Mouse (Mus musculus) inflammation-experienced regulatory T-cells, adult 6 months (primary cell): ENCODE data around the gene Tdrd7. TPM values are rescaled to one million over a fixed set of nuclear protein-coding genes. Genes with fewer than 3 reads are reported as not detected.

Experiments used
- ATAC-seq: one replicate; pipeline ENCODE4 v1.8.0; 2017
- polyA plus RNA-seq, 3 experiments: library from polyadenylated mRNA; unstranded; fragments of 100-300 nt; shearing (Covaris generic); gene quantifications; one replicate each; pipeline ENCODE4 v1.2.1; 2017

The Tdrd7 gene
- polyA plus RNA-seq, 3 experiments from 2014 or later = 2.8 to 7.7 (median 6.0) TPM

- no peak for ATAC-seq
Observed at GRCm38 (mm10) chr4:45972951-45973350, 7.8 kb downstream of the Tdrd7 start.

- ATAC-seq = no peak
Observed at GRCm38 (mm10) chr4:45976931-45977667, 12.0 kb downstream of the Tdrd7 start.

- ATAC-seq = no peak
Observed at GRCm38 (mm10) chr4:45979916-45980315, 14.8 kb downstream of the Tdrd7 start.

GRCm38 (mm10) chr4:45981054-45981453, 15.9 kb downstream of the Tdrd7 start:
- no peak for ATAC-seq

DNA sequence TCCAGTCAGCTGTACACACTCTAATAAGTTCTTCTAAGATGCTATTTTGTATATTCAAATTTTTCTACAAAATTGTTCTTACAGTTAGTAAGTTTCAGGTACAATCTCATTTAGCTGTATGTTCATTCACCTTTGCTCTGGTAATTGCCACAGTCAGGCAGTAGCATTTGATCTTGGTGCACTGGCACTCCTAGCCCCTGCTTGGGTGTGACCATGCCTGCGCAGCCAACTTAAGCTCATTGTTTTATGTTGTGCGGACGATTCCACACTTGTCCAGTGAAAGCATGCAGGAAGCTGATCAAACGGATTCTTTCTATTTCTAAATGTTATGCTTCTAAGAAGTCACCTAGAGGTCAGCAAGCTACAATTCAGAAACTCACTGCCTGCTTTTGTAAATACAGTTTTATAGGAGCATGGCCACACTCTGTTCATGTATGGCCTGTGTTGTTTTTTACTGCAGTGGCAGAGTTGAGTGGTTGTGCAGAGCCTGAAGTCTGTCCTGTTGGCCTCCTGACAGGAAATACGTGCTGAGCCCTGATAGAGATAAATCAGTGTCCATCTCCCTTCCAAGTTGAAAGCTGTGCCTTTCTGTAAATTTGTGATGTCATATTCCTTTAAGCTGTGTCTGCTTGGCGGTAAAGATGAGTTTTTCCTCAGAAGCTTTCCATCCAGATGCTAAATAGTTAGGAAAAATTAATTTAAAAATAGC, 25.4 kb downstream of the Tdrd7 start:
- ATAC-seq = no peak

DNA sequence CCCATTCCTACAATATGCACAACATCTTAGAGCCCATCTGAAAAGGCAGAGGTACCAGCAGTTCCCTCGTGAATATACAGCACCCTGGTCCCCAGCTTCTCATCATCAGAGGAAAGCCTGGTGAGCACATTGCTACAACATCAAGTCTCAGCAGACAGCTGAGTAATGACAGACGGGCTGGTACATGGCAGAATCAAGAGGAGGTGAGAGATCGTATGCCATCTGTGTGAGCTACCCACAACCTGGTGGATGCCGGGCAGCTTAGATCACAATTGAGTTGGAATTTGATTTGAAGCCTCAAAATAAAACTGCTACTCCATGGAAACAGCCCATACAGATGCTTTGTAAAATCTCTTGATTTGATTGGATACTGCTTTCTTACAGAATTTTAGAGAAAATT, 33.4 kb downstream of the Tdrd7 start:
- ATAC-seq = no peak

DNA sequence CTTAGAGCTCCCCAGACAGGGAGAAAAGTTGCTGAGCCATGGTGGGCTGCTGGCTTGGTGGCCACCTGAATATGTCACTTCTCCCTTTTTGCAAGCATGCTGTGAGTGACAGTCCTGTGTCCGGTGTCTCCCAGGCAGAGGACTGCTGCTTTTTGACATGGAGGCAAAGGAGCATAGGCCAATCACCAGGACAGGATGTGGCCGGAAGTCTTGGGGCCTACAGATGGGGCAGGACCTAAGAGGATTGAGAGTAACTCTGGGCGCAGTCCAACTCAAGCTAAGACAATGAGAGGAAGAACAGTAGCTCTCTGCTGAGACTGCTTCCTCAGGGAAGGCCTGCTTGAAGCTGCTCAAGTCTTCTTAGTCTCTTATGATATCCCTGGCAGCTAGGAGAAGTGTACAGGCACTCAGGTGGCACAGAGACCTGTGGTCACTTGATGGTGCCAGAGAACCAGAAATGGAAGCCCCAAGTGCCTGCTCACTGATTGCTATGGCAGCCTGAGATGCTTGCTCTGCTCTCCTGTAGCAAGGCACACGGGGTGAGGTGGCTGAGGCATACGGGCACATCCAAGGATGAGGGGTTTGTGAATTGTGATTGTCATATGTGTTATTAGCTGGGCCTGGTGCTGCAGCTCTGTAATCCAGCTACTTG, 43.1 kb downstream of the Tdrd7 start:
- ATAC-seq = no peak

DNA sequence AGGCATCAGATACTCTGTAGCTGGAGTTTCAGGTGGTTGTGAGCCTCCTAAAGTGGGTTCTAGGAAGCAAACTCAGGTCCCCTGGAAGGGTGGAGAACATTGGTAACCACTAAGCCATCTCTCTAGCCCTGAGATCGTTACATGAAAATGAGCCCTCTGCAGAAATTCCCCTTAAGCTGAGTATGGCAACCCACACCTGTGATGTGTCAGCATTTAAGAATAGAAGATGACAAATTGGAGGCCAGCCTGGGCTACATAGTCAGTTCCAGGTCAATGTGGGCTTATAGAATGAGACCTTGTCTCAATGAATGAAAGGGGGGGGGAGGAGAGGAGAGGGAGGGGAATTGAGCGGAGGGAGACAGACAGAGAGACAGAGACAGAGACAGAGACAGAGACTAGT, 46.6 kb downstream of the Tdrd7 start:
- no peak for ATAC-seq

GRCm38 (mm10) chr4:46015605-46016004, 50.5 kb downstream of the Tdrd7 start:
- ATAC-seq = no peak

DNA sequence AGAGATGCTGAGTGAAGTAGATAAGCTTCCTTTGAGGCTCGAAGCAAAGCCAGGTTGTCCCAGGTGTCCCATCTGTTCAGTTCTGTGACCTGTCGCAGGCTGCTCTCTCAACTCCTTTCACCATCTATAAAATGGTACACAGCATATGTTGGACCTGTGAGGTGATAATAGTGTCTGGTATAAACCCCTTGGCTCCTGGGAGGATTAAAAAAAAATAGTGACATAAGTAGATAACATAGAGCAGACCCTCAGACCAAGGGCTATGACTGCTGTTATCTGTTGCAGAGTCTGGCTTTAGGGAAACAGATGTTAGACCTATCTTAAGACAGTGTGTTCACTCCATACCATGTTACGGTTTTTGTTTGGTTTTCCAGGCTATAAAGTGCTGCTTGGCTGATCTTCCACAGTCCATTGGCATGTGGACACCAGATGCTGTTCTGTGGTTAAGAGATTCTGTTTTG, 57.9 kb downstream of the Tdrd7 start:
- no peak for ATAC-seq

DNA sequence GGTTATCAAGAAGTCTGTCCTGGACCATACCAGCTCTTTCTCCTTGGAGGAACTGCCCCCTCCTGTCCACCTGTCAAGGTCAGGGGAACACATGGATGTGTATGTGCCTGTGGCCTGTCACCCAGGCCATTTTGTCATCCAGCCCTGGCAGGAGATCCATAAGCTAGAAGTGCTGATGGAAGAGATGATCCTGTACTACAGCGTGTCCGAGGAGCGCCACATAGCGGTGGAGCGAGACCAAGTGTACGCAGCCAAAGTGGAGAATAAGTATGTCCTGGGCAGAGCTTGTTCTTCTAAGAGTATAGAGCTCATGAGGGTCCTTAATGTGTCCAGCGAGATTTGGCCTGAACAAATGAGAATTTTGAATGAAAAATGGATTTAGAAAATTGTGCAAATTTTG, 60.8 kb downstream of the Tdrd7 start:
- ATAC-seq = no peak

DNA sequence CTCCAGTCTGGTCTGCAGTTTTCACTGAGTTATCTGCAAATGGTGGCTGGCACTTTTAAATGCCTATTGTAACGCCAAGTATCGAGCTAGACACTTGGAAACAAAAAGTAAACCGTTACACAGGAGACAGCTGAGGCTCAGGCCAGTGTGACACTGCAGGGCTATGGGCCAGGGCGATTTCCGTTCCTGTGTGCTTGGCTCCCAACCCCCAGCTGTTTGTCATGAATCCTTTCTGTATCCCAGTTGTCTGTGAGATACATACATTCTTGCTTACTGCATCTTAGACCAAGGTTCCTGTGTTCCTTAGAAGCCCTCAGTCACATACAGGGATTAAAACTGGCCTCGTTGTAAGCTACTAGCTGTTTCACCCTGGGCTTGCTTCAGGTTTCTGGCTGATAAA, 63.1 kb downstream of the Tdrd7 start:
- no peak for ATAC-seq

GRCm38 (mm10) chr4:46028781-46029180, 63.6 kb downstream of the Tdrd7 start:
- ATAC-seq = no peak

DNA sequence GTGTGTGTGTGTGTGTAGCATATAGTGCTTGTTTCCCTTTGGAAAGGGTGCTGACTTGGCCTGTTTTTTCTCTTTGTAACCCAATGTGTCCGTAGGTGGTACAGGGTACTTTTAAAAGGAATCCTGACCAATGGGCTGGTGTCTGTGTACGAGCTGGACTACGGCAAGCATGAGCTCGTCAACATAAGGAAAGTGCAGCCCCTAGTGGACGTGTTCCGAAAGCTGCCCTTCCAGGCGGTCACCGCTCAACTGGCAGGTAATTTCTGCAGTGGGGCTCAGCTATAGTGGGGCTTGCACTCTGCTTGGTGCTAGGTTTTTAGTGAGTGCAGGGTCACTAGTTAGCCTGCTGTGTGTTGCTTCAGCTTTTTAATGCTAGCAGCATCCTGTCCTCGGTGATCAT, 64.4 kb downstream of the Tdrd7 start:
- no peak for ATAC-seq

GRCm38 (mm10) chr4:46032448-46032847, 67.3 kb downstream of the Tdrd7 start:
- ATAC-seq = no peak

DNA sequence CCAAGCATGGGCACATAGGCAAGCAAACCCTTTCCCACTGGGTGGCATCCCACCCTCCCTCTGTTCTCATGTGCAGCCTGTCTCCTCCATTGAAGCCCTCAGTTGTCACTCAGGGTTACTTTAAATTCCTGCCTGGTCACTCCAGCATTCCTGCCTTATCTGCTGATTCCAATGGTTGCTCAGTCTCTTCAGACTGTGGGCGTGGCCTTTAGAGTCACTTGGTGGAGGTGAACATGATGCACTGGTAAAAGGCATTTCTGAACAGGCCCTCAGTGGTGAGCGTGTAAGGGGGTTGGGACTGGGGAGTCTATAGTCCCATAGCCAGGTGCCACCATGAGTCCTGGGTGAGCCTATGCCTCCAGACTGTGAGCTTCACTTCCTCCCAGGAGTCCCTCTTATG, 68.1 kb downstream of the Tdrd7 start:
- no peak for ATAC-seq

GRCm38 (mm10) chr4:46038591-46038891, 73.4 kb downstream of the Tdrd7 start:
- ATAC-seq = no peak

DNA sequence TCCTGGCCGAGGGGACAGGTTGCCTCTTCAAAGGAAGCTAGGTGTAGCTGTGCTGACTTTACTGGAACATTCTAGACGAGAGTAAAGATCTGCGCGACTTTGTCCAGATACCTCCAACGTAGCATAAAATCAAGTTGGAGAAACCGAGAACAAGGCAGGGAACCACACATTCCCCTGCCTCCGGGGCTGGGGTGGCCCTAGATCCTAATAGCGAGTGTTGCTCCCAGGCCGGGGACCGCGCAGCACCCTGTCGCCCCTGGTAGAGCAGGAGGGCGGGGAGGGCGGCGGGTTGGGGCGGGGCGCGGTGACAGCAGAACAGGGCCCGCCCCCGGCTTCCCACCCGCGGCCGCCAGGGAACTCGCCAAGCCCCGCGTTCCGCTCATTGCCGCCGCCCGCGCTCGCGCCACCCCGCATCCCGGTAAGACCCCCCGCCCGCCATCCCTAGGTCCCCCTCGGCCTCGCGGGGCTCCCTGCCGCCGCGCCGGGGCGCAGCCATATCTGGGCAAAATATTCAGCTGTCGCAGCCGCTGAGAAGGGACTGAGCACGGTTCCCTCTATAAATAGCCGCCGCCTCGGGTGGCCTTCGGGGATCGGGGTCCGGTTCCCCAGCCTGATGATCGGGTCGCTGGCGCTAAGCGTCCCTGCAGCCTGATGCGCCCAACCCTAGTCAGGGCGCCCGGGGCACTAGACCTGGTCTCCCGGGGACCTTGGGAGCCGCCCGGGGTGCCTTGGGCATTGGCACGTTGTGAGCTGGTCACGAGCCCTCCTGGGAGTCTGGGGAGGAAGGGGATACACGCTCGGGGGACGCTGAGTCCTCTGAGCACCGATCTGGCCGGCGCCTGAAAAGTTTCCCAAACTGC, 74.0 kb downstream of the Tdrd7 start, which contains the start of gene Tmod1:
Gene Tmod1 (plus strand): TSS at position 44 of the 860 bp plus-strand sequence.
- peak; percentile 62 for ATAC-seq

GRCm38 (mm10) chr4:46039899-46040298, 74.8 kb downstream of the Tdrd7 start:
- no peak for ATAC-seq

- peak; percentile 59 for ATAC-seq
Observed at GRCm38 (mm10) chr4:46040594-46041192, 75.6 kb downstream of the Tdrd7 start.

DNA sequence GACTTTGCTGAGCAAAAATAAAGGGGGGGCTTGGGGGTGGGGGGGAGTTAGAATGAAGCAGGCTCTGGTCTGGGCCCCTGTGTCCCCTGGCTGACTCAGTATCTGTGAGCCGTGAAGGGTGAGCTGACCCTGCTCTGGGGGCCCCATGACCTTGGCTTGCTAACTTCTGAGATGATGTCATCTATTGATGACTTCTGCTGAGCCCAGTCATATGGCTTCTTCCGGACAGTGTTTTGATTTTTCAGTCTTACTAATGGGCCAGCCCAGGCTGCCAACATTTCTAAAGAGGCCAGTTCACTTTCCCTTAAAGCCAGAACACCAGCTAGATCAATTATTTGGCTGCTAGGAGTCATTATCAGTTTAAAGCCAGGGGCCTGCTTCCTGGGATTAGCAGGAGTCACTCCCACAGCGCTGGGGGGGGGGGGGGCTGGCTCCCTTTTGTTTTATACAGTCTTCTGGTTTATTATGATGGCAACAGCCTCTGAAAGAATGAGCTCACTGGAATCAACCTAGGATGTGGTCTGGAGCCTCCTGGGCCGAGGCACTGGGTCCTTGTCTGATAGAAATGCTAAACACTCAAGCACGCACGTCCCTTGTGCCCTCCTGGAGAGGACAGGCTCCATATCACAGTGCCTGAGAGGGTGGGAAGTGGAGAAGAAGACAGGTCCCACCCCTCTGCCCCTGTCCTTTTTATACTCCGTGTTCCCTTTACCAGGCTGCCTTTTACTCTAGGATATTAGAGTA, 76.8 kb downstream of the Tdrd7 start:
- ATAC-seq = no peak

DNA sequence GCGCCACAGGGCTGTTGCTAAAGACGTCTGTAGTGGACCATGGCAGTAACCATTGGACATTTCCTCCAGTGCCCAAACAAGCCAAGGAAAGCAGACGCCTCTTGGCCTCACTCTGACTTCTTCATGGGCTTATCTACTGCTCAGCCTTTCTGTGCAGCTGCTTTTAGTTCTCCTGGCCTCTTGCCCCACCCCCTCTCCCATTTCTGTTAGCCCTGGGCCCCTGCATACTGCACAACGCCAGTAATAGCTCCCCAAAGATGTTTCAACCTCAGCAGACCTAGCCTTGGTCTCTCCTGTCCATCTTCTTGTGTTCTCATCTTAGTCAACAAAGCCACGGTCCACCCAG, 77.3 kb downstream of the Tdrd7 start:
- no peak for ATAC-seq
